Mouse (Mus musculus) limb, embryonic 13.5 days (tissue): ENCODE data around the gene Rufy4. TPM values are rescaled to one million over a fixed set of nuclear protein-coding genes. Genes with fewer than 3 reads are reported as not detected.

ENCODE experiments used
- ATAC-seq: fragments of 200-750 bp; cut with Nextera tagmentation; 2 replicates; pipeline ENCODE4 v1.8.0; 2017; ENCODE audit warnings: low read depth, moderate number of reproducible peaks, moderate TSS enrichment; ENCODE audit not compliant: low FRiP score
- H3K27ac ChIP-seq: fragments of 300-500 bp; sonication (generic); 2 replicates; pipeline ENCODE4 v1.5.1; 2015; ENCODE audit warnings: inconsistent platforms, mild to moderate bottlenecking, moderate library complexity
- H3K27me3 ChIP-seq: fragments of 300-500 bp; sonication (generic); 2 replicates; pipeline ENCODE4 v1.6.1; 2015; ENCODE audit warnings: mild to moderate bottlenecking, inconsistent platforms
- H3K36me3 ChIP-seq: fragments of 300-500 bp; sonication (generic); 2 replicates; pipeline ENCODE4 v1.6.1; 2015; ENCODE audit warnings: inconsistent platforms, mild to moderate bottlenecking, moderate library complexity
- H3K4me1 ChIP-seq: fragments of 300-500 bp; sonication (generic); 2 replicates; pipeline ENCODE4 v1.6.1; 2015; ENCODE audit warnings: inconsistent platforms
- H3K4me2 ChIP-seq: fragments of 300-500 bp; sonication (generic); replicated peaks from 2 replicates; pipeline ENCODE4 v1.6.1; 2015; ENCODE audit warnings: inconsistent platforms, mild to moderate bottlenecking, moderate library complexity
- H3K4me3 ChIP-seq: fragments of 300-500 bp; sonication (generic); 2 replicates; pipeline ENCODE4 v1.5.1; 2015; ENCODE audit warnings: moderate library complexity, mild to moderate bottlenecking, inconsistent platforms
- H3K9ac ChIP-seq: fragments of 300-500 bp; sonication (generic); 2 replicates; pipeline ENCODE4 v1.6.1; 2015; ENCODE audit warnings: mild to moderate bottlenecking, inconsistent platforms
- H3K9me3 ChIP-seq: fragments of 300-500 bp; sonication (generic); 2 replicates; pipeline ENCODE4 v1.6.1; 2016; ENCODE audit warnings: inconsistent platforms
- WGBS: fragments of 180-500 bp; shearing (Covaris S2); methylation state at CpG from one replicate; pipeline ENCODE4 v1.1.7; 2015; 5-methylcytosine and 5-hydroxymethylcytosine counted together
- polyA plus RNA-seq: library from polyadenylated mRNA; unstranded; fragments of >200 nt; fragmentation: Nextera tagmentation; extraction: Ambion mirVana; gene quantifications from 2 replicates; pipeline ENCODE4 v1.2.1, GENCODE M21; 2015

Rufy4 gene
- polyA plus RNA-seq, 1 experiment from 2014 or later, result 0.33 TPM

DNA sequence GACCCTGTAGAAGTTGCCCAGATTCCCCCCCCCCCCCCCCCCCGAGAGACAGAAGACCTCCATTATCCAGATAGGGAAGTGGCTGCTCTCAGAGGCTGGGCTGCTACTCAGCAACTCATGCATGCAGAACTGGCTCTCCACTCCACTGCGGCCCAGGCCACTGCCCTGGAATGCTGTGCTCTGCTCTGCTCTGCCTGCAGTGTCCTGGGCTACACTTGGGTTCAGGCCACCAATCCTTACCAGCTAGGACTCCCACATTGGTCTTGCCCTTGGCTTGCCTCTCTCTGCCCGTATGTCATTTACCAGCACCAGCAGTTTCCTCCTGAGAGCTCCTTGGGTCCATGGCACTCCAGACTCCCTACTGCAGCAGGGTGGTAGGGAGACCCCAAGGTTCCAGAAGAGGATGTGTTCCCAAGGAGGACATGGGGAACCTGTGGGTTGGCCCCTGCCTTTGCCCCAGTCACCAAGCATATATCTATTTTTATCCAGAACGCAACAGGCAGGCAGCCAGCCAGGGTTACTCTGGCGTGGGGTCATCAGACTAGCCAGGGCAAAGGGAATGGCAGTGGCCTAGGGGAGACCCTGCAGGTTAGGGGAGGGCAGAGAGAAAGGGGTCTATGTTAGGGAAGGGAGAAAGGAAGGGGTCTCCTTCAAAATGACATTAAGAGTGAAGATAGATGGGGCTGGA is 17.3 kb upstream of the Rufy4 start:
- Histone ChIP-seq H3K9ac (no peak overlapping the region), H3K4me1 (peaks cover 60% of the 10 kb centered on the region), H3K27me3 (0 out of 2 replicates have a peak, but pooled peaks cover 3% of the 10 kb centered on the region), H3K27ac (no peak overlapping the region), H3K9me3 (no peaks in the 10 kb centered on the region), H3K4me3 (no peak overlapping the region), H3K36me3 (no peaks in the 10 kb centered on the region), H3K4me2 (no peak overlapping the region)
- 81% methylated on average over 5 of the region's 5 CpGs for WGBS
- no peak for ATAC-seq

- H3K4me3 ChIP-seq, result no peak overlapping the region
- H3K9ac ChIP-seq, result no peak overlapping the region
- no peak overlapping the region for H3K27ac ChIP-seq
- 52% methylated on average over 2 of the region's 2 CpGs for WGBS
- H3K9me3 ChIP-seq, result no peaks in the 10 kb centered on the region
- ATAC-seq, result no peak
- no peaks in the 10 kb centered on the region for H3K36me3 ChIP-seq
- H3K27me3 ChIP-seq, result no peaks in the 10 kb centered on the region
- H3K4me2 ChIP-seq, result no peak overlapping the region
- peaks cover 45% of the 10 kb centered on the region for H3K4me1 ChIP-seq
Observed at GRCm38 (mm10) chr1:74109670-74110069, 15.7 kb upstream of the Rufy4 start.

GRCm38 (mm10) chr1:74110932-74111695 is 14.2 kb upstream of the Rufy4 start:
- Histone ChIP-seq H3K9ac (peak overlapping the region; percentile 39; the same call in 1 of the 2 replicates), H3K4me1 (peaks cover 37% of the 10 kb centered on the region), H3K4me3 (no peak overlapping the region), H3K27me3 (no peaks in the 10 kb centered on the region), H3K27ac (peak overlapping the region; percentile 65), H3K4me2 (peak overlapping the region; percentile 28), H3K9me3 (no peaks in the 10 kb centered on the region), H3K36me3 (no peaks in the 10 kb centered on the region)
- peak; percentile 68; the same call in 1 of the 2 replicates for ATAC-seq
- WGBS, result 12% methylated on average over 8 of the region's 8 CpGs

GRCm38 (mm10) chr1:74111696-74112030 is 13.7 kb upstream of the Rufy4 start:
- Histone ChIP-seq H3K9ac (peak overlapping the region; percentile 39; the same call in 1 of the 2 replicates), H3K27me3 (no peaks in the 10 kb centered on the region), H3K36me3 (no peaks in the 10 kb centered on the region), H3K4me1 (peaks cover 31% of the 10 kb centered on the region), H3K4me3 (no peak overlapping the region), H3K9me3 (no peaks in the 10 kb centered on the region), H3K27ac (peak overlapping the region; percentile 65; the same call in 1 of the 2 replicates), H3K4me2 (peak overlapping the region; percentile 28)
- ATAC-seq, result peak; percentile 70
- WGBS, result 24% methylated on average over 6 of the region's 6 CpGs

- WGBS, result 42% methylated on average over 3 of the region's 3 CpGs
- ATAC-seq, result no peak
- H3K4me1 ChIP-seq, result peaks cover 27% of the 10 kb centered on the region
- H3K27ac ChIP-seq, result no peak overlapping the region
- H3K27me3 ChIP-seq, result 0 out of 2 replicates have a peak, but pooled peaks cover 3% of the 10 kb centered on the region
- no peak overlapping the region for H3K9ac ChIP-seq
- H3K4me2 ChIP-seq, result no peak overlapping the region
- H3K9me3 ChIP-seq, result no peaks in the 10 kb centered on the region
- no peaks in the 10 kb centered on the region for H3K36me3 ChIP-seq
- no peak overlapping the region for H3K4me3 ChIP-seq
Observed at GRCm38 (mm10) chr1:74113071-74113470, 12.3 kb upstream of the Rufy4 start.

DNA sequence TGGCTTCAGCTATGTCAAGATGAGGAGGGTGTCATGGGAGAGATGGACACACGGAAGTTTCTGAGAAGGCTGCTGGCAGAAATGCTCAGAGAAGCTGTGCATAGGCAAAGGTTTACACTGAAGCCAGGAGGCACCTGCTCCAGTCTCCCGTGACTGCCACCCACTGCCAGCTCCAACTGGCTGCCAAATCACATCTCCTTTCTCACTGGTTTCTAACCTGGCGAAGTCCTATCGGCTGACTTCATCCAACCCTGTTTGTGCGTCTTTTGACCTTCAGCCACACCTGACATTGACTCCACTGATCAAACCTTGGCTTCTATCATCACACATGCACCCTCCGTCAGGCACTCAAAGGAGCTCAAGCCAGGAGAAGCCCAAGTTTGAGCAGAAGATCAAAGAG is 7.5 kb upstream of the Rufy4 start:
- 94% methylated on average over 6 of the region's 6 CpGs for WGBS
- ATAC-seq, result no peak
- H3K4me1 ChIP-seq, result peaks cover 11% of the 10 kb centered on the region

GRCm38 (mm10) chr1:74119115-74119514 is 6.2 kb upstream of the Rufy4 start:
- no peak overlapping the region for H3K27ac ChIP-seq
- ATAC-seq, result no peak
- WGBS, result 82% methylated on average over 1 of the region's 1 CpGs
- H3K9ac ChIP-seq, result no peak overlapping the region
- H3K4me2 ChIP-seq, result no peak overlapping the region
- H3K36me3 ChIP-seq, result no peaks in the 10 kb centered on the region
- H3K27me3 ChIP-seq, result peaks cover 29% of the 10 kb centered on the region
- no peaks in the 10 kb centered on the region for H3K9me3 ChIP-seq
- H3K4me3 ChIP-seq, result no peak overlapping the region
- H3K4me1 ChIP-seq, result peaks cover 16% of the 10 kb centered on the region

More for the DNA sequence above, 7.5 kb upstream of the Rufy4 start:
- no peak overlapping the region for H3K27ac ChIP-seq
- no peak overlapping the region for H3K4me2 ChIP-seq
- no peaks in the 10 kb centered on the region for H3K36me3 ChIP-seq
- H3K4me3 ChIP-seq, result no peak overlapping the region
- H3K9ac ChIP-seq, result no peak overlapping the region
- H3K9me3 ChIP-seq, result no peaks in the 10 kb centered on the region
- peaks cover 16% of the 10 kb centered on the region for H3K27me3 ChIP-seq

DNA sequence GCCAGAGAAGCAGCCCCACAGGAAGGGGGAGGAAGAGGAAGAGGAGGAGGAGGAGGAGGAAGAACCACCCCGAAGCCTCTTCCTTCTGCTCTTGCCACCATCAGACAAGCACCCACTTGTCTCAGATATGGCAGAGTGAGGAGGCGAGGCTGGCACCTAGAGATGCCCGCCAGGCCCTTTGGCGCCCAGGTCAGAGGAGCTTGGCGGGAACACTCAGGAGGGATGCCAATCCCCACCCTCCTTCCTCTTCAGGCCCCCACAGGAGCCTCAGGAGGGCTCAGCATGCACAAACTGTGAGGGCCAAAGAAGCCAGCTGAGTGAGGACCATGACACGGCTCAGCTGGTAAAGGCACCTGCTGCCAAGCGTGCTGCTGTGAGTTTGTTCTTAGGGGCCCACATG is 4.2 kb upstream of the Rufy4 start:
- Histone ChIP-seq H3K4me2 (no peak overlapping the region), H3K9ac (no peak overlapping the region), H3K36me3 (no peaks in the 10 kb centered on the region), H3K4me3 (no peak overlapping the region), H3K27me3 (peaks cover 35% of the 10 kb centered on the region), H3K27ac (no peak overlapping the region), H3K4me1 (peaks cover 23% of the 10 kb centered on the region), H3K9me3 (no peaks in the 10 kb centered on the region)
- no peak for ATAC-seq
- whole genome bisulfite sequencing, result 81% methylated on average over 7 of the region's 7 CpGs

GRCm38 (mm10) chr1:74121821-74122576 is 3.3 kb upstream of the Rufy4 start:
- no peaks in the 10 kb centered on the region for H3K36me3 ChIP-seq
- H3K4me3 ChIP-seq, result no peak overlapping the region
- no peak for ATAC-seq
- WGBS, result 50% methylated on average over 9 of the region's 9 CpGs
- H3K4me1 ChIP-seq, result peaks cover 23% of the 10 kb centered on the region
- no peaks in the 10 kb centered on the region for H3K9me3 ChIP-seq
- H3K27me3 ChIP-seq, result peaks cover 38% of the 10 kb centered on the region
- no peak overlapping the region for H3K27ac ChIP-seq
- no peak overlapping the region for H3K9ac ChIP-seq
- no peak overlapping the region for H3K4me2 ChIP-seq

GRCm38 (mm10) chr1:74123215-74123614 is 2.1 kb upstream of the Rufy4 start:
- Histone ChIP-seq H3K9me3 (no peaks in the 10 kb centered on the region), H3K36me3 (no peaks in the 10 kb centered on the region), H3K27ac (no peak overlapping the region), H3K4me1 (peaks cover 23% of the 10 kb centered on the region), H3K27me3 (peaks cover 39% of the 10 kb centered on the region), H3K4me2 (peak overlapping the region; percentile 92; the same call in 1 of the 2 replicates), H3K4me3 (no peak overlapping the region), H3K9ac (no peak overlapping the region)
- 68% methylated on average over 8 of the region's 8 CpGs for WGBS
- no peak for ATAC-seq

DNA sequence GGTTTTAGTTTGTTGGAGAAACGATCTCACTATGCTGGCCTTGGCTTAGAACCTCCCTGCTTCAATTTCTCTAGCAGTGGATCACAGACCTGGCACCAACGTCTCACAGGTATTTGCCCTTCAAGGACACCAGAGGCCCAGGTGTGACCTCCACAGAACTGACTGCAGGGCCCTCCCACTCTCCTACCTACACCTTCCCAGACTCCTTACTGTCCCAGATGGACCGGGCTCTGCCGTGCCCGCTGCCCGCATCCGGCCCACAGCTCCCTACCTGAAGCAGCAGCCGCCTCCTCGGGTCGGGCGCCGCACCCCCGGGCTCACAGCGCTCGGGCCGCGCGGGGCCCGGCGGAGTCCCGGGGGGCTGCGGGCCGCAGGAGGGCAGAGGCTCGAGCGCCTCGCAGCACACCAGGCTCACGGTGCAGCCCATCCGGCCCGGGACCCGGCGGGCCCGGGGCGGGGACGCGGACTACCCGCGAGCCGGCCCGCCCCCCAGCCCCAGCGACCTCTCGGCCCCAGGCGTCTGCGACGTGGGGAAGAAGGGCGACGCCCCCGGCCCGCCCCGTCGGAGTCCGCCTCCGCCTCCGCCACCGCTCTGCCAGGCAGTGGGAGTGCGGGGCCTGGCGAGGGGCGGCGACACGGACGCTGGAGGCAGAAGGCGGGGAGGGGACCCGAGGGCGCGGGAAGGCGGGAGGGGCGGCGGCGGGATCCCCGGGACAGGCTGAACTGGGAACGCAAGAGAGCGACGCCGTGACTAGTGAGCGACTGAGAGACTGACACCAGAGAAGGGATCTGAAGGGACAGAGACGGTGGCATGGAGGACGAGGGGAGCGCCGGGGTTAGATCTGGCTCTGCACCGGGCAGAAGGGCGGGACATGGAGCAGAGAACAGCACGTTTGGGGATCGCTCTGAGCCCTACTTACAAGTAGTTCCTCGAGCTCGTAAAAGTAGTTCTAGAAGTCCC is 1.0 kb upstream of the Rufy4 start, which contains the start of gene Tns1:
Gene Tns1 (minus strand): TSS at position 429 of the 961 bp plus-strand sequence.
- Histone ChIP-seq H3K36me3 (no peaks in the 10 kb centered on the region), H3K9ac (peak within 1 kb of the TSS; percentile 83), H3K4me2 (peak within 1 kb of the TSS; percentile 92), H3K4me1 (peaks cover 23% of the 10 kb centered on the region), H3K9me3 (no peaks in the 10 kb centered on the region), H3K27ac (peak within 1 kb of the TSS; percentile 48; the same call in 1 of the 2 replicates), H3K27me3 (peaks cover 39% of the 10 kb centered on the region), H3K4me3 (peak within 1 kb of the TSS; percentile 61)
- under 1% methylated on average over 82 of the region's 84 CpGs for WGBS
- ATAC-seq, result peak; percentile 59
